Comparison of ENCODE assay signal across 27 mouse cellular contexts in genomic region chr7:141213133-141213532, GRCm38 (mm10). TPM values are rescaled to one million over a fixed set of nuclear protein-coding genes. Genes with fewer than 3 reads are reported as not detected.
DNase-seq lines count a peak whose midpoint lies in the region; ATAC-seq and TF ChIP-seq lines count a peak whose summit lies in the region.
"Had no signal": no experiment of that assay in that cellular context is flagged by ENCODE, and none has a peak within 500 bp of the region (broad histone marks: within the 10 kb centered on the region; RNA-seq: fewer than 3 reads in every experiment).

No protein-coding gene starts in this region.

- H3K4me2 ChIP-seq in liver, embryonic 12.5 days: no peak overlapping the region
- H3K4me2 ChIP-seq in liver, postnatal 0 days (ENCODE audit: low read depth, low read length): no peak overlapping the region
- no peak overlapping the region for H3K4me2 ChIP-seq in limb, embryonic 13.5 days (replicated peaks)
- H3K4me2 ChIP-seq: heart, embryonic 12.5 days; hindbrain, embryonic 13.5 days; lung, embryonic 14.5 days; neural tube, embryonic 15.5 days had no signal

- H3K36me3 ChIP-seq in liver, embryonic 12.5 days: peaks cover 13% of the 10 kb centered on the region
- peaks cover 2% of the 10 kb centered on the region; the same call in 1 of the 2 replicates for H3K36me3 ChIP-seq in liver, postnatal 0 days (replicated peaks; ENCODE audit: insufficient read depth, low read length)
- peaks cover 39% of the 10 kb centered on the region for H3K36me3 ChIP-seq in E14TG2a.4 (ENCODE audit: insufficient read depth, low read length)
- peaks cover 4% of the 10 kb centered on the region; the same call in 1 of the 2 replicates for H3K36me3 ChIP-seq in limb, embryonic 13.5 days
- H3K36me3 ChIP-seq: heart, embryonic 12.5 days had no signal

- peak overlapping the region; percentile 83 for H3K27ac ChIP-seq in liver, embryonic 12.5 days
- H3K27ac ChIP-seq in liver, postnatal 0 days (ENCODE audit: low read depth): no peak overlapping the region
- H3K27ac ChIP-seq in limb, embryonic 13.5 days: peak overlapping the region; percentile 4; the same call in 1 of the 2 replicates
- H3K27ac ChIP-seq: hindbrain, embryonic 13.5 days; neural tube, embryonic 15.5 days had no signal

- no peak for TF ChIP-seq EP300 in liver, postnatal 0 days (IDR thresholded peaks at IDR 0.05; ENCODE audit: low read depth)

- H3K4me1 ChIP-seq in liver, embryonic 12.5 days: peaks cover 96% of the 10 kb centered on the region
- H3K4me1 ChIP-seq in liver, postnatal 0 days (ENCODE audit: insufficient read depth): peaks cover 47% of the 10 kb centered on the region
- H3K4me1 ChIP-seq in E14TG2a.4 (replicated peaks; ENCODE audit: low read depth, low read length): peaks cover 66% of the 10 kb centered on the region
- H3K4me1 ChIP-seq in limb, embryonic 13.5 days: peaks cover 19% of the 10 kb centered on the region

- peaks cover 7% of the 10 kb centered on the region; the same call in 1 of the 2 replicates for H3K27me3 ChIP-seq in liver, embryonic 12.5 days (replicated peaks)
- H3K27me3 ChIP-seq in liver, postnatal 0 days (ENCODE audit: insufficient read depth, low read length): no peaks in the 10 kb centered on the region
- H3K27me3 ChIP-seq in E14TG2a.4 (ENCODE audit: insufficient read depth, low read length): no peaks in the 10 kb centered on the region
- H3K27me3 ChIP-seq in limb, embryonic 13.5 days: no peaks in the 10 kb centered on the region
- H3K27me3 ChIP-seq: hindbrain, embryonic 13.5 days; neural tube, embryonic 15.5 days had no signal

- no peaks in the 10 kb centered on the region for H3K9me3 ChIP-seq in liver, embryonic 12.5 days (replicated peaks)
- no peaks in the 10 kb centered on the region for H3K9me3 ChIP-seq in liver, postnatal 0 days (ENCODE audit: low read length)
- H3K9me3 ChIP-seq in E14TG2a.4 (ENCODE audit: low read length): no peaks in the 10 kb centered on the region
- no peaks in the 10 kb centered on the region for H3K9me3 ChIP-seq in limb, embryonic 13.5 days
- H3K9me3 ChIP-seq: heart, embryonic 12.5 days; hindbrain, embryonic 13.5 days; megakaryocyte, embryonic 14.5 days; neural tube, embryonic 15.5 days had no signal

- no peak for DNase-seq in liver, postnatal 0 days
- DNase-seq in R1 (ENCODE audit: low read depth, low spot score): peak; percentile 34
- no peak for DNase-seq in left cerebral cortex, adult 9 months (ENCODE audit: low spot score in 2 of 2)
- no peak for DNase-seq in embryo, embryonic 9.5 days (ENCODE audit: extremely low spot score)
- no peak for DNase-seq in frontal cortex, postnatal 36 days (ENCODE audit: low spot score in 2 of 2)
- DNase-seq: adrenal gland, postnatal 10 days; gastrocnemius, postnatal 14 days; heart, adult 18-20 months; heart, postnatal 14 days; kidney, adult 9 months; kidney, postnatal 36 days; layer of hippocampus, postnatal 36 days; lung, embryonic 14.5 days; lung, postnatal 36 days; right cerebral cortex, adult 18-20 months; right cerebral cortex, postnatal 4 days; thymus, postnatal 25 days had no signal

- 86% methylated on average over 3 of the region's 3 CpGs for WGBS in liver, embryonic 12.5 days (ENCODE audit: insufficient replicate concordance)
- WGBS in liver, postnatal 0 days (ENCODE audit: insufficient replicate concordance): 85% methylated on average over 3 of the region's 3 CpGs
- WGBS in limb, embryonic 13.5 days: 80% methylated on average over 3 of the region's 3 CpGs

- no peak overlapping the region for H3K4me3 ChIP-seq in liver, embryonic 12.5 days
- no peak overlapping the region for H3K4me3 ChIP-seq in liver, postnatal 0 days (ENCODE audit: low read depth, low read length)
- peak overlapping the region; percentile 26; the same call in 1 of the 2 replicates for H3K4me3 ChIP-seq in E14TG2a.4 (replicated peaks; ENCODE audit: low read length)
- H3K4me3 ChIP-seq in limb, embryonic 13.5 days: no peak overlapping the region
- H3K4me3 ChIP-seq: erythroblast, embryonic 14.5 days; heart, embryonic 12.5 days; hindbrain, embryonic 13.5 days; megakaryocyte, embryonic 14.5 days; neural tube, embryonic 15.5 days had no signal

- H3K9ac ChIP-seq in liver, embryonic 12.5 days: peak overlapping the region; percentile 31; the same call in 1 of the 2 replicates
- no peak overlapping the region for H3K9ac ChIP-seq in liver, postnatal 0 days (replicated peaks)
- H3K9ac ChIP-seq in limb, embryonic 13.5 days: no peak overlapping the region
- H3K9ac ChIP-seq: heart, embryonic 12.5 days; hindbrain, embryonic 13.5 days; lung, embryonic 14.5 days; neural tube, embryonic 15.5 days had no signal

- ATAC-seq in liver, embryonic 12.5 days: no peak
- no peak for ATAC-seq in liver, postnatal 0 days
- ATAC-seq in limb, embryonic 13.5 days (ENCODE audit: low FRiP score, low read depth): no peak
- ATAC-seq: forebrain, embryonic 14.5 days; midbrain, embryonic 16.5 days had no signal

- TF ChIP-seq CTCF in liver, postnatal 0 days (IDR thresholded peaks at IDR 0.05; ENCODE audit: low read depth): no peak
- no peak for TF ChIP-seq CTCF in E14TG2a.4 (conservative IDR thresholded peaks at IDR 0.05; ENCODE audit: low read length)

RNA-seq across cellular contexts. Expression of gene Lmntd2, which starts 0.7 kb away (rescaled TPM):
- polyA plus RNA-seq in liver, embryonic 12.5 days (2016; fragmentation: Nextera tagmentation; extraction: Ambion mirVana): 0.99 and 1.1 TPM in 2 replicates
- polyA plus RNA-seq in liver, postnatal 0 days (2015; fragmentation: Nextera tagmentation; extraction: Ambion mirVana): 0.49 TPM in 2 replicates
- 2.6 TPM in 2 replicates for polyA plus RNA-seq in limb, embryonic 13.5 days (2015; fragmentation: Nextera tagmentation; extraction: Ambion mirVana)

RNA-seq across cellular contexts. Expression of gene Rassf7, which starts 2.5 kb away (rescaled TPM):
- 27.3 and 28.3 TPM in 2 replicates for polyA plus RNA-seq in liver, embryonic 12.5 days (2016; fragmentation: Nextera tagmentation; extraction: Ambion mirVana)
- polyA plus RNA-seq in liver, postnatal 0 days (2015; fragmentation: Nextera tagmentation; extraction: Ambion mirVana): 24.9 and 27.3 TPM in 2 replicates
- 32.7 and 34.0 TPM in 2 replicates for polyA plus RNA-seq in limb, embryonic 13.5 days (2015; fragmentation: Nextera tagmentation; extraction: Ambion mirVana)

RNA-seq across cellular contexts. Expression of gene Phrf1, which starts 15.5 kb away (rescaled TPM):
- polyA plus RNA-seq in liver, embryonic 12.5 days (2016; fragmentation: Nextera tagmentation; extraction: Ambion mirVana): 52.9 and 53.1 TPM in 2 replicates
- 10.8 and 14.3 TPM in 2 replicates for polyA plus RNA-seq in liver, postnatal 0 days (2015; fragmentation: Nextera tagmentation; extraction: Ambion mirVana)
- 87.2 and 88.0 TPM in 2 replicates for polyA plus RNA-seq in limb, embryonic 13.5 days (2015; fragmentation: Nextera tagmentation; extraction: Ambion mirVana)

RNA-seq across cellular contexts. Expression of gene Lrrc56, which starts 19.2 kb away (rescaled TPM):
- 16.4 and 17.9 TPM in 2 replicates for polyA plus RNA-seq in liver, embryonic 12.5 days (2016; fragmentation: Nextera tagmentation; extraction: Ambion mirVana)
- polyA plus RNA-seq in liver, postnatal 0 days (2015; fragmentation: Nextera tagmentation; extraction: Ambion mirVana): 2.0 and 2.2 TPM in 2 replicates
- 11.4 and 12.9 TPM in 2 replicates for polyA plus RNA-seq in limb, embryonic 13.5 days (2015; fragmentation: Nextera tagmentation; extraction: Ambion mirVana)

RNA-seq across cellular contexts. Expression of gene Hras, which starts 19.3 kb away (rescaled TPM):
- 124 and 125 TPM in 2 replicates for polyA plus RNA-seq in liver, embryonic 12.5 days (2016; fragmentation: Nextera tagmentation; extraction: Ambion mirVana)
- polyA plus RNA-seq in liver, postnatal 0 days (2015; fragmentation: Nextera tagmentation; extraction: Ambion mirVana): 44.0 and 46.2 TPM in 2 replicates
- polyA plus RNA-seq in limb, embryonic 13.5 days (2015; fragmentation: Nextera tagmentation; extraction: Ambion mirVana): 94.5 and 97.5 TPM in 2 replicates
